Mouse (Mus musculus) intestine, embryonic 15.5 days (tissue): Measurements from ENCODE around the gene Scel. TPM values are rescaled to one million over a fixed set of nuclear protein-coding genes. Genes with fewer than 3 reads are reported as not detected.
A peak's percentile ranks its signal among the peaks of the same experiment; 100 is the strongest.

Source experiments
- ATAC-seq: fragments of 200-750 bp; cut with Nextera tagmentation; 2 replicates; pipeline ENCODE4 v1.8.0; 2017; ENCODE audit warnings: moderate TSS enrichment, moderate library complexity
- H3K27ac ChIP-seq: fragments of 300-500 bp; sonication (generic); 2 replicates; pipeline ENCODE4 v1.5.1; 2015; ENCODE audit warnings: mild to moderate bottlenecking, inconsistent platforms
- H3K27me3 ChIP-seq: fragments of 300-500 bp; sonication (generic); replicated peaks from 2 replicates; pipeline ENCODE4 v1.6.1; 2015; ENCODE audit warnings: inconsistent platforms
- H3K36me3 ChIP-seq: fragments of 300-500 bp; sonication (generic); 2 replicates; pipeline ENCODE4 v1.6.1; 2015; ENCODE audit warnings: inconsistent platforms
- H3K4me1 ChIP-seq: fragments of 300-500 bp; sonication (generic); replicated peaks from 2 replicates; pipeline ENCODE4 v1.6.1; 2015; ENCODE audit warnings: inconsistent platforms
- H3K4me2 ChIP-seq: fragments of 300-500 bp; sonication (generic); replicated peaks from 2 replicates; pipeline ENCODE4 v1.6.1; 2015; ENCODE audit warnings: mild to moderate bottlenecking, inconsistent platforms
- H3K4me3 ChIP-seq: fragments of 300-500 bp; sonication (generic); replicated peaks from 2 replicates; pipeline ENCODE4 v1.5.1; 2015; ENCODE audit warnings: inconsistent platforms
- H3K9ac ChIP-seq: fragments of 300-500 bp; sonication (generic); 2 replicates; pipeline ENCODE4 v1.6.1; 2015; ENCODE audit warnings: inconsistent platforms
- H3K9me3 ChIP-seq: fragments of 300-500 bp; sonication (generic); 2 replicates; pipeline ENCODE4 v1.6.1; 2016; ENCODE audit warnings: inconsistent platforms
- WGBS: fragments of 180-500 bp; shearing (Covaris S2); methylation state at CpG from one replicate; pipeline ENCODE4 v1.1.7; 2015; 5-methylcytosine and 5-hydroxymethylcytosine counted together
- polyA plus RNA-seq: library from polyadenylated mRNA; unstranded; fragments of >200 nt; fragmentation: Nextera tagmentation; extraction: Ambion mirVana; gene quantifications from 2 replicates; pipeline ENCODE4 v1.2.1, GENCODE M21; 2015

The Scel gene
- polyA plus RNA-seq, 1 experiment from 2014 or later: 0.75 TPM

DNA sequence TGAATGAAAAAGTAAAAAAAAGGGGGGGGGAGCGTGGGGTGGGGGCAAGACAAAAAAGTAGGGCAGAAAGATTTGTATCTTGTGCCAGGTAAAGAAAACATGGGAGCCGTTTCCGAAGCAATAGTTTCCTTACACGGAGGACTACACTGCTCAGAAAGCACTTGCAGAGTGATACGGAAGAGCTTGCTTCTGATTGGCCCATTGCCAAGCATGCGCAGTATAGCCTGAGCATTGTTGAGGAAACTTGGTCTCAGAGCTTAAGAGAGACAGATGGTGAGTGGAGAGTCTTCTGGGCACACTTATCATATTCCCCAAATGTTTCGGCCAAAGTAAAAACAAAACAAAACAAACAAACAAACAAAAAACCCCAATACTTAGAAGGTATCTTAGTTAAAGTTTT lies 76.7 kb downstream of the Scel start:
- ATAC-seq: peak; percentile 74; the same call in 1 of the 2 replicates
- Histone ChIP-seq H3K36me3 (no peaks in the 10 kb centered on the region), H3K4me1 (no peaks in the 10 kb centered on the region), H3K4me3 (no peak overlapping the region), H3K9ac (no peak overlapping the region), H3K4me2 (0 out of 2 replicates have a peak overlapping the region, but pooled peaks have one; percentile 7), H3K27me3 (no peaks in the 10 kb centered on the region), H3K9me3 (no peaks in the 10 kb centered on the region), H3K27ac (no peak overlapping the region)
- 47% methylated on average over 7 of the region's 7 CpGs for WGBS

GRCm38 (mm10) chr14:103595870-103596269 lies 82.7 kb downstream of the Scel start:
- no peaks in the 10 kb centered on the region for H3K36me3 ChIP-seq
- no peak overlapping the region for H3K9ac ChIP-seq
- H3K4me1 ChIP-seq: no peaks in the 10 kb centered on the region
- 68% methylated on average over 5 of the region's 5 CpGs for WGBS
- H3K9me3 ChIP-seq: no peaks in the 10 kb centered on the region
- no peaks in the 10 kb centered on the region for H3K27me3 ChIP-seq
- H3K27ac ChIP-seq: no peak overlapping the region
- no peak overlapping the region for H3K4me2 ChIP-seq
- ATAC-seq: no peak
- H3K4me3 ChIP-seq: no peak overlapping the region

GRCm38 (mm10) chr14:103608063-103608462 lies 94.9 kb downstream of the Scel start:
- Histone ChIP-seq H3K9me3 (no peaks in the 10 kb centered on the region), H3K27ac (no peak overlapping the region), H3K36me3 (no peaks in the 10 kb centered on the region), H3K27me3 (no peaks in the 10 kb centered on the region), H3K9ac (no peak overlapping the region), H3K4me3 (no peak overlapping the region), H3K4me2 (no peak overlapping the region), H3K4me1 (no peaks in the 10 kb centered on the region)
- ATAC-seq: no peak
- 85% methylated on average over 8 of the region's 8 CpGs for WGBS

- Histone ChIP-seq H3K4me2 (no peak overlapping the region), H3K4me3 (no peak overlapping the region), H3K27ac (no peak overlapping the region), H3K9ac (no peak overlapping the region), H3K27me3 (no peaks in the 10 kb centered on the region), H3K9me3 (no peaks in the 10 kb centered on the region), H3K36me3 (no peaks in the 10 kb centered on the region), H3K4me1 (no peaks in the 10 kb centered on the region)
- ATAC-seq: no peak
- WGBS: 89% methylated on average over 6 of the region's 6 CpGs
Measured at GRCm38 (mm10) chr14:103613573-103614271, 100.6 kb downstream of the Scel start.

DNA sequence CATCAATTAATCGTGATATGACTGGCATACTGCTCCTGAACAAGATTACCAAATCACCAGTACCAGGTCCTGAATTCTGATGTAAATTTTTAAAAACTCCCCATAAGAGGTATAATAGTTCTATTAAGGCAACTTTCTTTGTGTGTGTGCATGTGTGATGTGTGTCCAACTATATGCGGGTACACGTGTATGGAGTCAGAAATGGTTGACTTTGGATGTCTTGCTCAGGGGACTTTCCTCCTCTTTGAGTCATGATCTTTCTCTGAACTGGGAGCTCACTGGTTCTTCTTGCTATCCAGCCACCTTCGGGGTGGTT lies 101.1 kb downstream of the Scel start:
- Histone ChIP-seq H3K27me3 (no peaks in the 10 kb centered on the region), H3K9ac (no peak overlapping the region), H3K4me3 (no peak overlapping the region), H3K36me3 (no peaks in the 10 kb centered on the region), H3K9me3 (no peaks in the 10 kb centered on the region), H3K4me2 (no peak overlapping the region), H3K4me1 (no peaks in the 10 kb centered on the region), H3K27ac (no peak overlapping the region)
- no peak for ATAC-seq
- 86% methylated on average over 4 of the region's 4 CpGs for WGBS

- no peaks in the 10 kb centered on the region for H3K4me1 ChIP-seq
- no peak overlapping the region for H3K27ac ChIP-seq
- H3K4me2 ChIP-seq: no peak overlapping the region
- H3K9ac ChIP-seq: no peak overlapping the region
- H3K4me3 ChIP-seq: no peak overlapping the region
- no peaks in the 10 kb centered on the region for H3K9me3 ChIP-seq
- WGBS: 87% methylated on average over 4 of the region's 4 CpGs
- no peaks in the 10 kb centered on the region for H3K27me3 ChIP-seq
- H3K36me3 ChIP-seq: no peaks in the 10 kb centered on the region
- no peak for ATAC-seq
Measured at GRCm38 (mm10) chr14:103619756-103620155, 106.6 kb downstream of the Scel start.

DNA sequence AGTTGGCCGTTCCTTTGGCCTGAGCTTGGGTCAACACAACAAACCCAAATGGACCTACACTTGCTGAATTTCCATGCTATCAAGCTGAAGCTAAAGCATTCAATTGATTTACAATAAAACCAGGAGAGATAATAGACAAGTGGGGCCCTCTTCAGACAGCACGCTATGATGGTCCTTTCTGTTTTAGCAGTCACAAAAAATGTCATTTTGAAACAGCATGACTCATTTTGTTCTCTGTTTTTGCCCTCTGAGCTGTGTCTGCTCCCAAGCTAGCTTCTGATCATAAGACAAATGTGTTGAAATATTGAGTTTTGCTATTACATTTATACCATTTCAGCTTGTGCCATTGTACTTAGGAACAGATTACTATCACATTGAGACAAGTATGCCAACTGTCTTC lies 108.1 kb downstream of the Scel start:
- ATAC-seq: no peak
- no peaks in the 10 kb centered on the region for H3K27me3 ChIP-seq
- no peak overlapping the region for H3K4me2 ChIP-seq
- no peaks in the 10 kb centered on the region for H3K9me3 ChIP-seq
- no peak overlapping the region for H3K9ac ChIP-seq
- H3K4me3 ChIP-seq: no peak overlapping the region
- WGBS: 92% methylated on average over 2 of the region's 2 CpGs
- no peak overlapping the region for H3K27ac ChIP-seq
- no peaks in the 10 kb centered on the region for H3K36me3 ChIP-seq
- no peaks in the 10 kb centered on the region for H3K4me1 ChIP-seq

- H3K36me3 ChIP-seq: no peaks in the 10 kb centered on the region
- H3K9me3 ChIP-seq: no peaks in the 10 kb centered on the region
- H3K27me3 ChIP-seq: no peaks in the 10 kb centered on the region
- no peak overlapping the region for H3K9ac ChIP-seq
- H3K27ac ChIP-seq: no peak overlapping the region
- H3K4me3 ChIP-seq: no peak overlapping the region
- WGBS: 90% methylated on average over 6 of the region's 6 CpGs
- H3K4me1 ChIP-seq: no peaks in the 10 kb centered on the region
- no peak overlapping the region for H3K4me2 ChIP-seq
- no peak for ATAC-seq
Measured at GRCm38 (mm10) chr14:103626100-103626499, 113.0 kb downstream of the Scel start.

- H3K27ac ChIP-seq: no peak overlapping the region
- WGBS: 73% methylated on average over 7 of the region's 7 CpGs
- H3K4me1 ChIP-seq: no peaks in the 10 kb centered on the region
- H3K4me3 ChIP-seq: no peak overlapping the region
- H3K27me3 ChIP-seq: no peaks in the 10 kb centered on the region
- H3K9me3 ChIP-seq: no peaks in the 10 kb centered on the region
- ATAC-seq: no peak
- H3K36me3 ChIP-seq: no peaks in the 10 kb centered on the region
- H3K4me2 ChIP-seq: no peak overlapping the region
- H3K9ac ChIP-seq: no peak overlapping the region
Measured at GRCm38 (mm10) chr14:103629639-103630364, 116.7 kb downstream of the Scel start.

DNA sequence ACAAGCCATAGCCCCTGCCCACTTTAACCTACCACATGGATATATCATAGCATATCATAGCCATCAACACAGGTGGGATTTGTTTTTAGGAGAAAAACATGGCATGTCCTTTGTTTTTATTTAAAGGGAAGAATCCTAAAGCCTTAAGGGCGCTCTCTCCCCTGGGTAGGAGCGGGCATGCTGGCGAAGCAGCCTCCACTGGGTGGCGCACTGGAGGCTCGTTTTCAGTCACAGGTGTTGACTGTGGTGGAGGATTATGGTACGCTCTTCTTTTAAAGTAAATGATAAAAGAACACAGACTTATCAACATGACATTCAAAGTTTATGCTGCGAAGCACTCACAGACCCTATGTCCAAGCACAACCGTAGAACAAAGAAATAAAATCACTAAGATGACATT lies 117.4 kb downstream of the Scel start:
- Histone ChIP-seq H3K27ac (no peak overlapping the region), H3K27me3 (no peaks in the 10 kb centered on the region), H3K36me3 (no peaks in the 10 kb centered on the region), H3K4me3 (no peak overlapping the region), H3K9me3 (no peaks in the 10 kb centered on the region), H3K9ac (no peak overlapping the region), H3K4me2 (no peak overlapping the region), H3K4me1 (no peaks in the 10 kb centered on the region)
- 84% methylated on average over 8 of the region's 8 CpGs for WGBS
- ATAC-seq: no peak

- no peaks in the 10 kb centered on the region for H3K9me3 ChIP-seq
- 77% methylated on average over 3 of the region's 3 CpGs for WGBS
- H3K9ac ChIP-seq: no peak overlapping the region
- ATAC-seq: no peak
- no peak overlapping the region for H3K4me2 ChIP-seq
- H3K4me1 ChIP-seq: no peaks in the 10 kb centered on the region
- H3K36me3 ChIP-seq: no peaks in the 10 kb centered on the region
- H3K4me3 ChIP-seq: no peak overlapping the region
- H3K27ac ChIP-seq: no peak overlapping the region
- no peaks in the 10 kb centered on the region for H3K27me3 ChIP-seq
Measured at GRCm38 (mm10) chr14:103643933-103644332, 130.8 kb downstream of the Scel start.

DNA sequence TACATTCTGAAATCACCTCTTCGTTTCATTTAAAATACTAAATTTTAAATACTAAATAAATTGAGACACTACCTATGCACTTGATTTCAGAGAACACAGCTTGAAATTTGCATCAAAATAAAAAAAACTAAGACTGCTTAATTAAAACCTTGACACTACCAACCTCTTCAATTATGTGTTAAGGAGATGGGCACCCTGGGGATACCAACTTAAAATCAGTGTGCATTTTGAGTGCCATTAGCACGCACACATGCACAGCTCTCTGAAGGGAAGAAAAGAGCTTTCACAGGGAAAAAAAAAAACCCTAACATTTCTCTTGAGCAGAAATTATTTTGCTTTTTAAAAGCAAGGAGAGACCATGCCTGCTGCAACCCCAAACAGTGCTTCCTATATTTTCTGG lies 134.8 kb downstream of the Scel start:
- 85% methylated on average over 2 of the region's 2 CpGs for WGBS
- no peak for ATAC-seq
- no peak overlapping the region for H3K4me2 ChIP-seq
- peaks cover 6% of the 10 kb centered on the region; the same call in 1 of the 2 replicates for H3K4me1 ChIP-seq
- no peaks in the 10 kb centered on the region for H3K9me3 ChIP-seq
- H3K9ac ChIP-seq: no peak overlapping the region
- no peaks in the 10 kb centered on the region for H3K36me3 ChIP-seq
- H3K27ac ChIP-seq: no peak overlapping the region
- peaks cover 13% of the 10 kb centered on the region for H3K27me3 ChIP-seq
- H3K4me3 ChIP-seq: no peak overlapping the region
